Mouse (Mus musculus): Measurements from ENCODE around the gene Krt88.

- no peak for TF ChIP-seq CTCF (IDR thresholded peaks at IDR 0.05; ENCODE audit: low read depth)
- no peak for TF ChIP-seq EP300 (optimal IDR thresholded peaks at IDR 0.05)
Measured at GRCm38 (mm10) chr15:101414807-101415565, 32.6 kb upstream of the Krt88 start.
